Mouse (Mus musculus): ENCODE measurements around the gene Foxo1. TPM values are rescaled to one million over a fixed set of nuclear protein-coding genes. Genes with fewer than 3 reads are reported as not detected.
A peak's percentile ranks its signal among the peaks of the same experiment; 100 is the strongest.

Gene Foxo1
- polyA plus RNA-seq (2012; ENCODE audit: insufficient read depth, insufficient read length, missing spikeins) = 10.7 and 13.4 TPM in 2 replicates

DNA sequence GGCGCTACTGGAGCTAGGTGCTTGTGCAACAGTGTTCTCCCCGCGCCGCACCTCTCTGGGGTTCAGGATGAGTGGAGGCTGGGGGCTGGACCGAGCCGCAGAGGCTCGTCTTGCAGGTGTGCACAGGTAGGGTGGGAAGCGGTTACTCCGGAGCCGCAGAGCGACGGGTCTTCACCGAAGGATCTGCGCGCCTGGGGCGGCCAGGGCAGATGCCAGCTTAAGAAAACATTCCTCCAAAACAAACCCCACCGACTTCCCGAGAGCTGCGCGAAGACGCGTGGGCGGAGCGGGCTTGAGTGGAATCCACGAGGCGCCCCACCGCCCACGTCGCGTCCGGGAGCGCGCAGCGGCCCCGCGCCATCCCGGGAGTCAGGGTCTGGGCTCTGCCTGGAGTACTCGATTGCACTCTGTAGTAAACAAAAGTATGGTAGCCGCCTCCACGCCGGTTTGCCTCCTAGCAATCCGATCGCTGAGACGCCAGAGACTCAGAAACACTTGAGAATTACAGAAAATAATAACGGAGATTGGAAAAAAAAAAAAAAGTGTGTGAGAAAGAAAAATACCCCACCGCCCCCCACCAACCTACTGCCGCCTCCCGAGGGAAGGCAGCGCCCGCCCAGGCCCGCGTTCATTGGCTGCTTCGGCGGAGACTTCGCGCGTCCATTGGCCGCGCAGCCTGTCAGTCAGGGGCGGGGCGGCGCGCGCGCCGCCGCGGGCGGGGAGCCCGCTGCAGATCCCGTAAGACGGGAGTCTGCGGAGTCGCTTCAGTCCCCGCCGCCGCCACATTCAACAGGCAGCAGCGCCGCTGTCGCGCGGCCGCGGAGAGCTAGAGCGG is at the start of gene Foxo1:
Foxo1 (plus strand) TSS at position 685 of the 835 bp plus-strand sequence.
- Histone ChIP-seq H3K4me1 (ENCODE audit: control insufficient read depth, insufficient read depth, insufficient read length, low read length) (peaks cover 5% of the 10 kb centered on the region), H3K27ac (replicated peaks; ENCODE audit: low read depth, low read length) (peak within 1 kb of the TSS; percentile 95), H3K4me3 (ENCODE audit: insufficient read depth, low read depth, low read length) (peak within 1 kb of the TSS; percentile 99)

DNA sequence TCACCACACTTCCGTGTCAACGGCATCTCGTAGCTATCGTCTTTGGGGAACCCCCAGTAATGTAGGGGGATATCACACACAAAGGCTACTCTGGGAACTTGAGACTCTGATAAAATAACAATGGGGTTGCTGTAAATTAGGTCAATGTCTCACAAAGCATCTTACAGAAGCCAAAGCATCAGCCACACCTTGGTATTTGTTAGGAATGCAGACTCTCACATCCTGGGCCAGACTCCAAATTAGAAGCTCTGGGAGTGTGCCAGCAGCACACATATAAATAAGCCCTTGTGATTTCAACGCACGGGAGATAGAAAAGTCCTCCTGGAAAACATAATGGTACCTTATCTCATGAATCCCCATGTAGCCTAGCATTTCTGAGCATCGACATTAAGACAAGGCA is 49.3 kb upstream of the Foxo1 start:
- H3K4me1 ChIP-seq (ENCODE audit: control insufficient read depth, insufficient read depth, insufficient read length, low read length) = no peaks in the 10 kb centered on the region
- H3K4me3 ChIP-seq (ENCODE audit: insufficient read depth, low read depth, low read length) = no peak overlapping the region
- H3K27ac ChIP-seq (replicated peaks; ENCODE audit: low read depth, low read length) = no peak overlapping the region

DNA sequence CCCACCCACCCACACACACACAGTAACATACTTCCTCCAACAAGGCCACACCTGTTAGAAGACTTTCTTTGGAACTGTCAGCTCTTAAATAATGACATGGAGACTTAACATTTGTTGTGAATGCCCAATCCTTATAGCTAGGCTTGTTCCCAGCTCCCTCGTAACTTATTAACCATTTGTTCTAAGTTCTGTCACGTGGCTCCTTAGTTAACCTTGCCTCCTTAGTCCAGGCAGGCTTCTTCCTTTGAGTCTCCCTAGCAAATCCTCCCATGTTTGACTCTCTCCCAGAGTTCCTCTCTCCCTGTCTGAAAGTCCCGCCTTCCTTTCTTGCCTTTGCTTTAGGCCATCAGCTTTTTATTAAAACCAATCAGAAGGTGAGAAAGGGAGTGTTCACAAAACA is 47.1 kb upstream of the Foxo1 start:
- no peak overlapping the region for H3K27ac ChIP-seq (replicated peaks; ENCODE audit: low read depth, low read length)
- no peaks in the 10 kb centered on the region for H3K4me1 ChIP-seq (ENCODE audit: control insufficient read depth, insufficient read depth, insufficient read length, low read length)
- no peak overlapping the region for H3K4me3 ChIP-seq (ENCODE audit: insufficient read depth, low read depth, low read length)

DNA sequence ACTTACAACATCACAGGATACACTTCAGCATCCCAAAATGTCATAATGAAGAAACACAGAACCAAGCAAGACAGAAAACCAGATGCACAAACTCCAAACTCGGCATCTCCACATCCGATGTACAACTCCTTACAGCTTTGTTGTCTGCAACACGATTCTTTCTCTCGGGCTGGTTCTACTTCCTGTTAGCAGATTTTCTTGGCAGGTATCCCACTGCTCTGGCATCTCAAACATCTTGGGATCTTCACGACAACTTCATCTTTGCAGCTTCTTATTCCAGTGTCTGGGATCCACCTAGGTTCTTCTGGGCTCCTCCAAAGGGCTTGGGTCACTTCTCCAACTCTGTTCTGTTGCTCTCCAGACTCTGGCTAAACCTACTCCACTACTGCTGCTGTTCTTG is 46.2 kb upstream of the Foxo1 start:
- no peaks in the 10 kb centered on the region for H3K4me1 ChIP-seq (ENCODE audit: control insufficient read depth, insufficient read depth, insufficient read length, low read length)
- no peak overlapping the region for H3K27ac ChIP-seq (replicated peaks; ENCODE audit: low read depth, low read length)
- no peak overlapping the region for H3K4me3 ChIP-seq (ENCODE audit: insufficient read depth, low read depth, low read length)

DNA sequence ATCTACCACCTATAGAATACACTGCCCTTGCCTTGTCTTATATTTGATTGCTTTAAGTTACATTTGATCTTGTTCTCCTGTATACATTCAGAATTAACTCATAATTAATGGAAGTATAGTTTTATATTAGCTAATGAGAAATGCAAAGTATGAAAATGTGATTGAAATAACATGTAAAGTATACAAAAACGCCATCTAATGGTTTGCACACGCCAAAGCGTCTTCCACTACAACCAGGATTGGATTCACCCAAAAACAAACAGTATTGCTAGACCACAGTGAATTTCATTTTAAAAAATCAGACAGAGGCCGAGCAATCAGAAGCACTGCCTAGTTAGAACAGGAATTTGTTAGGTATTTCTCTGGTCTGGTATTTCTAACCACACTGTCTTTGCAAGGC is 31.6 kb upstream of the Foxo1 start:
- no peaks in the 10 kb centered on the region for H3K4me1 ChIP-seq (ENCODE audit: control insufficient read depth, insufficient read depth, insufficient read length, low read length)
- no peak overlapping the region for H3K4me3 ChIP-seq (ENCODE audit: insufficient read depth, low read depth, low read length)
- H3K27ac ChIP-seq (replicated peaks; ENCODE audit: low read depth, low read length) = no peak overlapping the region

DNA sequence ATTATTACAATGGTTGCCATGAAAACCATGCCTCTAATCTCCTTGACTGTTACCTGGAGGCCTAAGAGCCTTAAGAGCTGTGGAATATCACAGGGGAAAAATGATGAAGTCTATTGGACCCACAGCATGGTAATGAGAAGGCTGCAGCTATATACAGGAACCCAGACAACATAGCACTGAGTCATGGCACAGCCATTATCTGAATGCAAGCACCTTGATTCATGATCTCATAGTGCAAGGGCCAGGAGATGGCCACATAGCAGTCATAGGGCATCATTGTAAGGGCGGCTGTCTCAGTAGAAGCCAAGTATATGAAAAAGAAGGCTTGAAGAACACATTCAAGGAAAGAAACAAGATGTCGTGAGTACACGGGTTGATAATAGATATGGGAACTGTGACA is 31.0 kb upstream of the Foxo1 start:
- Histone ChIP-seq H3K4me1 (ENCODE audit: control insufficient read depth, insufficient read depth, insufficient read length, low read length) (no peaks in the 10 kb centered on the region), H3K4me3 (ENCODE audit: insufficient read depth, low read depth, low read length) (no peak overlapping the region), H3K27ac (replicated peaks; ENCODE audit: low read depth, low read length) (no peak overlapping the region)

DNA sequence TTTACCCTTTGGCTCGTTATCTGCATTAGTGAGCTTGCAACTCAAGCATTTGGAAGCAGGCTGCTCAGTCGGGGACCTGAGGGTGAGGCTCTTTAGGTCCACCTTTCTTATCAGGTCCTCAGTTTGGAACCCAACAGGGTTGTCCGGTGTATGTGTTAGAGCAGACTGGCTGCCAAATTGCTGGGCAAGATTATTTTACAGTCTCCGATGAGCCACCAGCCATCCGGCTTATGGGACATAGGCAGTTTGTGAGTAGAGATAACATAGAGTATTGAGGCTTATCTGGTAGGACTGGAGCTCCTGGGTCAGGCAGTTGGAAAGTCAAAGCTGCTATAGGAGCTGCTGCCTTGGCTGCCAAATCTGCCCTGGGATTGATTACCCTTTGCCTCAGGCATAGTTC is 27.1 kb upstream of the Foxo1 start:
- Histone ChIP-seq H3K4me1 (ENCODE audit: control insufficient read depth, insufficient read depth, insufficient read length, low read length) (no peaks in the 10 kb centered on the region), H3K27ac (replicated peaks; ENCODE audit: low read depth, low read length) (no peak overlapping the region), H3K4me3 (ENCODE audit: insufficient read depth, low read depth, low read length) (no peak overlapping the region)

DNA sequence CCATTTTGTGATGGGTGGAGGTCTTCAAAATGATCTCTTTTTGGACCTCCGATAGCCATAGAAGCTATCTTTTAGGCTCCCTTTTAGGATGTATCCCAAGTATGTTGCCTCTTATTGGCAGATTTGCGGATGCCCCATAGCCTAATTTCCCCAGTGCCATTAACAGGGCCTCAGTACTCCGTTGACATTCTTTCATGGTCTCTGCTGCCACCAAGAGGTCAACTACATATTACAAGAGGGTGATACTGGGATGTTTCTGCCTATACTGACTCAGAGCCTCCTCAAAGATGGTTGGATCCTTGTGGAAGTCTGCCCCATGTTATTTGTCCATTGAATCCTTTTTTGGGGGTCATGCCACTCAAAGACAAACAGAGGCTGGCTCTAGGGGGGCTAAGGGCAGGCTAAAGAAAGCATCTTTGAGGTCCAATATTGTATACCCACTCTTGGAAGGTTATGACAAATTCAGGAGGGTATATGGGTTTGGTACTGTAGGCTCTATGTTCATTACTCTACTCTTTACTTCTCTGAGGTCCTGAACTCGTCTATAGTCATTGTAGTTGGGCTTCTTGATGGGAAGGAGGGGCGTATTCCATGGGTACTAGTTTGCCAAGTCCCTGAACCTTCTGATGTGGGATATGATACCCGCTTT is 25.6 kb upstream of the Foxo1 start:
- Histone ChIP-seq H3K4me3 (ENCODE audit: insufficient read depth, low read depth, low read length) (no peak overlapping the region), H3K4me1 (ENCODE audit: control insufficient read depth, insufficient read depth, insufficient read length, low read length) (no peaks in the 10 kb centered on the region), H3K27ac (replicated peaks; ENCODE audit: low read depth, low read length) (no peak overlapping the region)

DNA sequence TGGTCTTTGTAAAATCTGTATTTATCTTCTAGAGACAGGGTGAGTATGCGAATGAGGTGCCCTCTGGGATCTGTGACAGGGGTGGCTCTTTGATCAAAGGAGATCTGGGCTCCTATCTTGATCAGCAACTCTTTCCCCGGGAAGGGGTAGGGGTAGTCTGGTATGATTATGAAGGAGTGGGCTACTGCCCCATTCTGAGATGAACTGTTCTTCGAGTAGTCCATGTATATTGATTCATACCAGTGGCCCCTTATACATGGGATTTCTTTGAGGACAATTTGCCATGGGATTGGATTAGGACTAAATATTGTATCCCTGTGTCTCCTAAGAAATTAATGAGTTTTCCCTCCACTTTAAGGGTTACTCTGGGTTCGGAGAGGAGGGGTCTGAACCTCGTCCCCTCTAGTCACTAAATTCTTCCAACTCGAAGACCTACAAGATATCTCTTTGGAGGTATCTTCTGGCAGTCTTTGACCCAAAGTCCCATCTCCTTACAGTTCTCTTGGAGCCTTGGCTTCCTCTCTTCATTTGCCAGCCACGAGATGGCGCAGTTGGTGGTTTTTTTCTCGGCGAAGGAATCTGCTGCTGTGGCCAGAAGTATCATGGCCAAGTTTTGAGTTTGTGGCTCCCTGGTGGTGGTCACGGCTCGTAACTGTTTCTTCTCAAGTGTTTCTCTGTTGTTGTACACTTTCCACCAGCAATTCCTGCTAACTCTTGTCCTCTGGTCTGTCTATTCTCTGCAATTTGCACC is 24.7 kb upstream of the Foxo1 start:
- no peak overlapping the region for H3K4me3 ChIP-seq (ENCODE audit: insufficient read depth, low read depth, low read length)
- H3K4me1 ChIP-seq (ENCODE audit: control insufficient read depth, insufficient read depth, insufficient read length, low read length) = no peaks in the 10 kb centered on the region
- no peak overlapping the region for H3K27ac ChIP-seq (replicated peaks; ENCODE audit: low read depth, low read length)

DNA sequence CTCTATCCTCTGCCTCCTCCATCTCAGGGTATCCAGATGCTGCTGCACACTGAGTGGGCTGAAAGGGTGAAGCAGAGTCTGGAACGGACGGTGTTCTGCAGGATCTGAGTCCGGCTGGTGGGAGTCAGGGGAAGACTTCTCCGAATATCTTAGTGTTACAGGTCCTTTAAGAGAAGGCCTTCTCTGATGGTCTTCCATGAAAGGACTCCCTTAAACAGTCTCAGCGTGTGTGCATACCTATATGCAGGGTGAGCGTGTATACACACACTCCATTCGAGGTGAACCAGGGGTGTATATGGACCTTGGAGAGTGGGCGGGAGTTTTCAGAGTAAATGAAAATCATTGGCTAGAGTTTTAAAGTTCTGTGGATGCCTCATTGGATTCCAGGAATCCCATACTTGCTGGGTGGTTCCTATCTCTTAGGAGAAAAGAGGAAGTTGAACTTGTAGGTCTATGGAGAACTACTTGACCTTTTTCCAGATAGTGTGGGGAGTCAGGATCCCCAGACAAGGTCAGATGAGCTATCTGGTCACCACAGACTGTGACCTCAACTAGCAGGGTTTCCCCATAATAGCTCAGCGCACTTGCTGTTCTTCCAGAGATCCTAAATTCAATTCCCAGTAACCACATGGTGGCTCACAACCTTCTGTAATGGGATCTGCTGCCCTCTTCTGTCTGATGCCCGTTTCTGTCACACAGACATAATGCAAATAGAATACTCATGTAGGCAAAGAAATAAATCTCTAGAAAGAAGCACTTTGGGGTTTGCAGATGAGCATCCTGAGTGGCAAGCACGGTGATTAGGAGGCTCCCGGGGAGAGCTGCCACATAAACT is 21.9 kb upstream of the Foxo1 start:
- Histone ChIP-seq H3K4me1 (ENCODE audit: control insufficient read depth, insufficient read depth, insufficient read length, low read length) (no peaks in the 10 kb centered on the region), H3K4me3 (ENCODE audit: insufficient read depth, low read depth, low read length) (no peak overlapping the region), H3K27ac (replicated peaks; ENCODE audit: low read depth, low read length) (no peak overlapping the region)

DNA sequence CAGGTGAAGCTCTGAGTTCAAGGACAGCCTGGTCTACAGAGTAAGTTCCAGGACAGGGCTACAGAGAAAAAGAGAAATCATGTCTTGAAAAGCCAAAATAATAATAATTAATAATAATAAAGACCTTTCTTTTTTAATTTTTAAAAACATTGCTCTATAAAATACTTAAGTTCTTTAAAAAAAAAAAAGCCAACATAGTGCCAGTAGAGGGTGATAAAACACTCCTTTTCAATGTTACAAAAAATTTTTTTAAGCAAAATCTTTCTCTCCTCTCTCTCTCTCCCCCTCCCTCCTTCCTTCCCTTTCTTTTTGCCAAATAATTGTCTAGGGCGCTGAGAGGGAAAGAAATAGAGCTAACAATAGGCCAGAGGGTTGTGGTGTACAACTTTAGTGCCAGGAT is 17.0 kb upstream of the Foxo1 start:
- H3K4me3 ChIP-seq (ENCODE audit: insufficient read depth, low read depth, low read length) = no peak overlapping the region
- H3K27ac ChIP-seq (replicated peaks; ENCODE audit: low read depth, low read length) = no peak overlapping the region

DNA sequence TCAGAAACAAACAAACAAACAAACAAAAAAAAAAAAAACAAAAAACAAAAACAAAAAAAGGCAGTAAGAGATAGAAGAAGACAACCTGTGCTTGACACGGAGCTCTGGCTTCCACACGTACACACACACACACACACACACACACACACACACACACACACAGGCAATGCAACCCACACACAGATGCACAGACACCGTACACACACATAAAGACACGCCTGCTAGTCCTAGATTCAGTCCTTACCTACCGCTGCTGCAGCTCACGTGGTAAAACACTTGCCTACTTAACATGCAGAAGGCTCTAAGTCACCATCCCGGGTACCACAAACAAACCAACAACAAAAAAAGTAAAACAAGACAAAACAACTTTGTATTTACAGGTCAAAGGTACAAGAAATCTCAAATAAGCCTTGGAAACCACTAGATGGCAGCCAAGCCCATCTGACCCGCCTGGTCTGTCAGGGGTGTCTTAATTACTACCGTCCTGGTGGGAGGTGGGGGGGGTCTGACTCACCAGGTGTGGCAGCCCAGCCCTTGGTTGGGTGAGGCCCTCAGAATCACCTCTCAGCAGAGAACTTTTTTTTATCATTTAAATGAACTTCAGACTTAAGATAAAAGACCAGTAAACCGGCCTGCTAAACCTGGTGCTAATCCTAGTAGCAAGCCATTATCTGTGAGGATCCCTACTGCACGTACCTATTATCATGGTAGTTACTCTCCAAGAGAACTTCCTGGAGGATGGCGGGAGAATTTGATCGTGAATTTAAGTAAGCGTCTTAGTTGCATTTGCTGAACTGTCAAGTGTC is 14.3 kb upstream of the Foxo1 start:
- Histone ChIP-seq H3K4me3 (ENCODE audit: insufficient read depth, low read depth, low read length) (no peak overlapping the region), H3K27ac (replicated peaks; ENCODE audit: low read depth, low read length) (no peak overlapping the region), H3K4me1 (ENCODE audit: control insufficient read depth, insufficient read depth, insufficient read length, low read length) (0 out of 2 replicates have a peak, but pooled peaks cover 1% of the 10 kb centered on the region)

More for the DNA sequence above, 17.0 kb upstream of the Foxo1 start:
- H3K4me1 ChIP-seq (ENCODE audit: control insufficient read depth, insufficient read depth, insufficient read length, low read length) = no peaks in the 10 kb centered on the region

DNA sequence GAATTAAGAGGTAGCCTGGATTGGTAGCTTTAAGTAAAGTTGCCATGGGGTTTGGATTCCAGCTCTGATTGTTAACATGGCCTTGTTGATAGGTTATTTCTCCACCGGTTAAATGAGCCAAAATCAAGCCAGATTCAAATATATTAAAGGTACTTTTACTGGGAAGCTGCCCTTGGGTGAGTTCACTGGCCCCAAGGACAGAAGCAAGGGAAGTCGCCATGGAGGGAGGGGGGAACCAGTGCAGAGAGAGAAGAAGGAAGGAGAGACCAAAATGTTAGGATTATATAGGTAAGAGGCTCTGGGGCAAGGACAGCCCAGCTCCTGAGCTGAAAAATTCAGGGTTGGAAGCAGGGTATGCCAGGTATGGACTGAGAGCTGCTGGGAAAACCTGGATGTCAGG is 13.6 kb upstream of the Foxo1 start:
- Histone ChIP-seq H3K27ac (replicated peaks; ENCODE audit: low read depth, low read length) (no peak overlapping the region), H3K4me1 (ENCODE audit: control insufficient read depth, insufficient read depth, insufficient read length, low read length) (0 out of 2 replicates have a peak, but pooled peaks cover 3% of the 10 kb centered on the region), H3K4me3 (ENCODE audit: insufficient read depth, low read depth, low read length) (no peak overlapping the region)

All from brown adipose tissue, adult 24 weeks (tissue).